Mouse (Mus musculus) heart, embryonic 16.5 days (tissue): ENCODE results near the gene Shank2. TPM values are rescaled to one million over a fixed set of nuclear protein-coding genes. Genes with fewer than 3 reads are reported as not detected.

ENCODE experiments used
- ATAC-seq: fragments of 200-750 bp; cut with Nextera tagmentation; replicated peaks from 2 replicates; pipeline ENCODE4 v1.8.0; 2017; ENCODE audit warnings: moderate number of reproducible peaks; ENCODE audit not compliant: insufficient read depth, low FRiP score; ENCODE audit errors: extremely low read depth
- H3K27ac ChIP-seq: fragments of 300-500 bp; sonication (generic); 2 replicates; pipeline ENCODE4 v1.5.1; 2014; ENCODE audit warnings: mild to moderate bottlenecking, low read length, control low read depth, moderate library complexity
- H3K27me3 ChIP-seq: fragments of 300-500 bp; sonication (generic); 2 replicates; pipeline ENCODE4 v1.6.1; 2014; ENCODE audit warnings: low read length, mixed read lengths; ENCODE audit not compliant: control insufficient read depth, insufficient read depth
- H3K36me3 ChIP-seq: fragments of 300-500 bp; sonication (generic); 2 replicates; pipeline ENCODE4 v1.6.1; 2014; ENCODE audit not compliant: control insufficient read depth, insufficient read depth
- H3K4me1 ChIP-seq: fragments of 300-500 bp; sonication (generic); 2 replicates; pipeline ENCODE4 v1.6.1; 2014; ENCODE audit warnings: low read length, mixed read lengths; ENCODE audit not compliant: control insufficient read depth, insufficient read depth
- H3K4me2 ChIP-seq: fragments of 300-500 bp; sonication (generic); 2 replicates; pipeline ENCODE4 v1.6.1; 2014; ENCODE audit warnings: low read depth, mild to moderate bottlenecking, control low read depth, low read length
- H3K4me3 ChIP-seq: fragments of 300-500 bp; sonication (generic); 2 replicates; pipeline ENCODE4 v1.5.1; 2014; ENCODE audit warnings: mild to moderate bottlenecking, control low read depth, low read length
- H3K9ac ChIP-seq: fragments of 300-500 bp; sonication (generic); 2 replicates; pipeline ENCODE4 v1.6.1; 2014; ENCODE audit warnings: low read length, control low read depth
- H3K9me3 ChIP-seq: fragments of 300-500 bp; sonication (generic); replicated peaks from 2 replicates; pipeline ENCODE4 v1.6.1; 2016; ENCODE audit warnings: low read length; ENCODE audit not compliant: control insufficient read depth
- WGBS: fragments of 180-500 bp; shearing (Covaris S2); extraction: QIAGEN DNeasy Blood & Tissue Kit; methylation state at CpG from one replicate; pipeline ENCODE4 v1.1.7; 2014; 5-methylcytosine and 5-hydroxymethylcytosine counted together
- polyA plus RNA-seq: library from polyadenylated mRNA; unstranded; fragments of >200 nt; fragmentation: Nextera tagmentation; extraction: Ambion mirVana; gene quantifications from 2 replicates; pipeline ENCODE4 v1.2.1, GENCODE M21; 2015

The Shank2 gene
- polyA plus RNA-seq, 1 experiment from 2014 or later: 0.79 TPM

DNA sequence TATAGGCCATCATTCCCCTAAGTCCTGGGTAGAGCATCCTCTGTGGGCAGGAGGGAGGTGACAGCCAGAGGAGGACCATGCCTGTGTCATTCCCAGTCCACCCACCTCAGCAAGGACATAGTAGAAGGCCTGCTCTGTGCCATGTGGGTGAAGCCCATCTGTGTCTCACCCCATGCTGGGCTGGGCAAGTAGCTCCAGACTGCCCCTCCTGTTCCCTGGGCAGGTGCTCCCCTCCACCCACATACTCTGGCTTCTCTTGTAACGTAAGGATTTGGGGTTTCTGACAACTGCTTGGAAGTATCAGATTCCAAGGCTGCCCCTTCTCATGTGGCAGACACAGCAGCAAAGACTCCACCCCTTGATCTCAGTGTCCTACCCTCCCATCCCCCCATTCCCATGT is 227.7 kb downstream of the Shank2 start:
- no peak overlapping the region for H3K9ac ChIP-seq

DNA sequence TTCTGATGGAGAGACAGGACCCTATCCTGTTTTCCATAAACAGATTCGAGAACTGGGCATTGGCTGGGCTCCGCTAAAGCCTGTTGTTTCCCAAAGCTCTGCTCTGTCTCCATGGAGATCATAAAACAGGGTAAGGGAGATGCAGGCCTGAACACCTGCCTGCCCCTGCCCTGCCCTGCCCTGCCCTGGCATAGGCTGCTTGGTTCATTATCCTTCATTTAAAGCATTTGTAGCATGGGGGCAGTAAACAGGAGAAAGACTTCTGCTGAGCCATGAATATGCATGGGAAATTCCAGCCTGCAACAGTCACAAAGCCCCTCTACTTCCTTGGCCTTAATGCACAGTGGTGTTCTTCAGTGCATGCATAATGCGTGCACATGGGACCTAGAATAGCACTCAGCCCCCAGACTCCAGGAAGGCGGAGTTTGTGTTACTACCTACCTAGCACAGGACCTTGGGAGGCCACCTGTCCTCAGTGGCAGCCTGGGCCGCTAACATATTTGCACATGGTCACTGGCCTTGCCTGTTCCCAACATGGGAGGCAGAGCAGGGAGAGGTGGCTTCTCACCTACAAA is 230.5 kb downstream of the Shank2 start:
- Histone ChIP-seq H3K9me3 (0 out of 2 replicates have a peak, but pooled peaks cover 2% of the 10 kb centered on the region), H3K9ac (no peak overlapping the region), H3K4me1 (peaks cover 3% of the 10 kb centered on the region; the same call in 1 of the 2 replicates), H3K36me3 (no peaks in the 10 kb centered on the region), H3K4me2 (no peak overlapping the region), H3K4me3 (no peak overlapping the region), H3K27ac (no peak overlapping the region), H3K27me3 (peaks cover 3% of the 10 kb centered on the region; the same call in 1 of the 2 replicates)
- ATAC-seq: no peak
- 59% methylated on average over 5 of the region's 5 CpGs for WGBS

More for the DNA sequence above, 227.7 kb downstream of the Shank2 start:
- ATAC-seq: no peak
- Histone ChIP-seq H3K4me1 (peaks cover 3% of the 10 kb centered on the region; the same call in 1 of the 2 replicates), H3K36me3 (no peaks in the 10 kb centered on the region), H3K4me3 (no peak overlapping the region), H3K9me3 (no peaks in the 10 kb centered on the region), H3K4me2 (no peak overlapping the region), H3K27ac (no peak overlapping the region), H3K27me3 (peaks cover 3% of the 10 kb centered on the region; the same call in 1 of the 2 replicates)
- 35% methylated on average over 1 of the region's 1 CpGs for WGBS

DNA sequence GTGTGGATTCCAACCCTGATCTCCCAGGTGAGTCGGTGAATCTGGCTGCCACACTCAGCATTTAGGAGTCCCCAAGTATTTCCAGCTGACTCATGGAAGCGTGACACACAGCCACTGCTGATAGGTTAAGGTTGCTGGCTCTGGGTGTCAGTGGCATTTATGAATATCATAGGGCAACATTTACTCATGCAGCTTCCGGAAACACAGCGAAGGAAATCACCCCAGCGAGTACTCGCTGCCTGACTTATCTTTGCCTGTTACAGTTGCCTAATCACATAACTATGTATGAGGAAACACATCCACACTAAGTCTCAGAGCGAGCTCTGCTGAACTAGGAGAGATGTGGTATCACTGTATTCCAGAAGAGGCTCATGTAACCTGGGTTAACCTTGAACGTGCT is 231.8 kb downstream of the Shank2 start:
- WGBS: 35% methylated on average over 8 of the region's 8 CpGs
- Histone ChIP-seq H3K4me1 (peaks cover 3% of the 10 kb centered on the region; the same call in 1 of the 2 replicates), H3K9ac (no peak overlapping the region), H3K27me3 (peaks cover 3% of the 10 kb centered on the region; the same call in 1 of the 2 replicates), H3K4me3 (no peak overlapping the region), H3K9me3 (0 out of 2 replicates have a peak, but pooled peaks cover 2% of the 10 kb centered on the region), H3K27ac (no peak overlapping the region), H3K4me2 (no peak overlapping the region), H3K36me3 (no peaks in the 10 kb centered on the region)
- ATAC-seq: peak; percentile 24; the same call in 1 of the 2 replicates

DNA sequence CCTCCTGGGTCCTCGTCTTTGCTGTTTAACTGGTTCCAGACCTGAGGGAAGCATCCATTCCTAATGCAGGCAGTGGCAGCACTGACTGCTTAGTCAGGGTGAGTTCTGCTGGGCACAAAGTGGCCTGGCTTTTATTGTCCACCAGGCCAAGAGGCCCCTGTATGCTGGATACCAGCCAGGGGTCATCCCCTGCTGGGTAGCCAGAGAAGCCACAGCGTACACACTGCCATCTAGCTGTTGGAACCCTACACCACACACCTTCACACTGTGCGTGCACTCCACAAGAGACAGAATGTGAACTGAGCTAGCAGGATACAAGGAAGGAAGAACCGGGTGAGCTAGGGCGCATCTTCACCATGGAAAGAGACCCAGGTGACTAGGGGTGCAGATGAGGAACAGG is 233.1 kb downstream of the Shank2 start:
- no peaks in the 10 kb centered on the region for H3K36me3 ChIP-seq
- no peak overlapping the region for H3K27ac ChIP-seq
- no peak overlapping the region for H3K9ac ChIP-seq
- peaks cover 3% of the 10 kb centered on the region; the same call in 1 of the 2 replicates for H3K4me1 ChIP-seq
- no peak overlapping the region for H3K4me2 ChIP-seq
- H3K4me3 ChIP-seq: no peak overlapping the region
- 66% methylated on average over 5 of the region's 5 CpGs for WGBS
- peaks cover 3% of the 10 kb centered on the region; the same call in 1 of the 2 replicates for H3K27me3 ChIP-seq
- H3K9me3 ChIP-seq: 0 out of 2 replicates have a peak, but pooled peaks cover 2% of the 10 kb centered on the region
- no peak for ATAC-seq

DNA sequence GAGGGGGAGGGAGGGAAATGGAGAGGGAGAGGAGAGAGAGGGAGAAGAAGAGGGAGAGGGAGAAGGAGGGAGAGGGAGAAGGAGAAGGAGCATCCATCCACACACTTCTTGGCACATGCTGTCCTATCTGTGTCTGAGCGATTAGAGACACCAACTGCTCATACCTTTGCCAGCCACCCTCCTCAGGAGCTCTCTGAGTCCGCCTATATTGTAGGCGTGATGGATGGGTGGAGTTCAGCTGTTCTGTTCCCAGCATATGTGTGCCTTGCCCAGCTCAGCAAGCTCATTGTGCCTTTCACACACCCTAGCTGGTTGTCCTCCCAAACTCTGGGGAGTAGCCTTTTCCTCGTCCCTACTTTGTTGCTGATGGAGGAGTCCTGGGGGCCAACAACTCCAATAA is 233.8 kb downstream of the Shank2 start:
- H3K27me3 ChIP-seq: peaks cover 1% of the 10 kb centered on the region; the same call in 1 of the 2 replicates
- H3K36me3 ChIP-seq: no peaks in the 10 kb centered on the region
- H3K4me3 ChIP-seq: no peak overlapping the region
- H3K4me1 ChIP-seq: peaks cover 3% of the 10 kb centered on the region; the same call in 1 of the 2 replicates
- no peak overlapping the region for H3K9ac ChIP-seq
- no peak overlapping the region for H3K4me2 ChIP-seq
- 0 out of 2 replicates have a peak, but pooled peaks cover 2% of the 10 kb centered on the region for H3K9me3 ChIP-seq
- ATAC-seq: no peak
- H3K27ac ChIP-seq: no peak overlapping the region
- WGBS: 69% methylated on average over 4 of the region's 4 CpGs

DNA sequence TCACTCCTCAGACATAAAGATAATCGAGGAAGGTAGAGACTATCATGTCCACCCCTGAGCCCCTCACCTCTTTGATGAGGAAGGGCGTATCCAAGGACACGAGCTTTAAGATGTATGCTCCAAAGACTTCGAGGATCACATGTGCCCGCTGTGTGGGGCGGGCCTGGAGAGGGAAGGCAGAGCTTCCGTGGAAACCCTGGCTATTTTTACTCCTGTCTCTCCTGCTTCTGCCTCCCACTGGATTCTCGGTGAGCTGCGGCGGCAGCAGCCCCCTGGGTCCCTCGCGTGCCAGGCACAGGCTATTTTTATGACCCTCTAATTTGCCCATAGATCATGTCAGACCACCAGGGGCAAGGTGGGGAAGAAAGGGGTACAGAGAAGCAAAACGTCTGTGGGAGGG is 235.1 kb downstream of the Shank2 start:
- Histone ChIP-seq H3K4me1 (peaks cover 3% of the 10 kb centered on the region; the same call in 1 of the 2 replicates), H3K9ac (no peak overlapping the region), H3K4me3 (no peak overlapping the region), H3K9me3 (0 out of 2 replicates have a peak, but pooled peaks cover 2% of the 10 kb centered on the region), H3K36me3 (no peaks in the 10 kb centered on the region), H3K27me3 (no peaks in the 10 kb centered on the region), H3K27ac (no peak overlapping the region), H3K4me2 (no peak overlapping the region)
- 42% methylated on average over 13 of the region's 13 CpGs for WGBS
- no peak for ATAC-seq

DNA sequence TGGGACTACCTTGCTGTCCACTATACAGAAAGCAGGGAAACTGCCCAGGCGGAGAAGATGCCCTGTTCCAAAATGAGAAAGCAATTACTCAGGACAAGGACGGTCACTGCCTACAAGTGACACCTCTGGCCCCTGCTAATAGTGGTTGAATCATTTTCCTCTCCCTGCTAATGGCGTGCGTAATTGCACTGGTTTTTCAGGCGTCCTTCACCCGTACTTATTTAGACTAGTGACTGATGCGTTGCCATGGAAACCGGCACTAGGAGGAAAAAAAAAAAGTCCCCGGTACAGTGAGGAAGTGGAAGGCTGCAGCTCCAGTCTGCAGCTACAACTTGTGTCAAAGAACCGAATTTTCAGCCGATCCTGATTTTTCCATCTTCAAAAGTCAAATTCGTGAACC is 236.7 kb downstream of the Shank2 start:
- WGBS: 51% methylated on average over 12 of the region's 12 CpGs
- Histone ChIP-seq H3K9me3 (0 out of 2 replicates have a peak, but pooled peaks cover 2% of the 10 kb centered on the region), H3K4me2 (no peak overlapping the region), H3K9ac (no peak overlapping the region), H3K27me3 (no peaks in the 10 kb centered on the region), H3K4me3 (no peak overlapping the region), H3K36me3 (no peaks in the 10 kb centered on the region), H3K27ac (no peak overlapping the region), H3K4me1 (peaks cover 3% of the 10 kb centered on the region; the same call in 1 of the 2 replicates)
- no peak for ATAC-seq

DNA sequence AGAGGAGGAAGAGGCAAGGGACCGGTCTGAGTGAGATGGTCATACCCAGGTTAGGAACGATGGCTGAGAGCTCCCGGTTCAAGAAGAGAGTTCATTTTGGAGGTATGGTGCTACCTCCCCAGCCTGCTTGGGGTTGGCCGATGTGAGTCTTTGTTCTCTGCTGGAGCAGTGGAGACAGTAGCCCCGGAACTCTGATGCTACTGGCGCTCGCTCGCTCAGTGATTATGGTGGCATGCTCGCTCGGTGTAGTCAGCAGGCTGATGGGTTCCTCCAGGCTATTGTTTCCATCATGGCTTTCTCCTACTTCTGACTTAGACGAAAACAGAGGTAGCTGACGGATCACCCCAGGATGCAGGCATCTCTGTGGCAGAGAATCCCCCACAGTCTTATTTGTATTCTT is 237.3 kb downstream of the Shank2 start:
- Histone ChIP-seq H3K9ac (no peak overlapping the region), H3K9me3 (0 out of 2 replicates have a peak, but pooled peaks cover 2% of the 10 kb centered on the region), H3K4me1 (no peaks in the 10 kb centered on the region), H3K27me3 (no peaks in the 10 kb centered on the region), H3K4me3 (no peak overlapping the region), H3K27ac (no peak overlapping the region), H3K36me3 (no peaks in the 10 kb centered on the region), H3K4me2 (no peak overlapping the region)
- ATAC-seq: no peak
- WGBS: 74% methylated on average over 12 of the region's 12 CpGs

DNA sequence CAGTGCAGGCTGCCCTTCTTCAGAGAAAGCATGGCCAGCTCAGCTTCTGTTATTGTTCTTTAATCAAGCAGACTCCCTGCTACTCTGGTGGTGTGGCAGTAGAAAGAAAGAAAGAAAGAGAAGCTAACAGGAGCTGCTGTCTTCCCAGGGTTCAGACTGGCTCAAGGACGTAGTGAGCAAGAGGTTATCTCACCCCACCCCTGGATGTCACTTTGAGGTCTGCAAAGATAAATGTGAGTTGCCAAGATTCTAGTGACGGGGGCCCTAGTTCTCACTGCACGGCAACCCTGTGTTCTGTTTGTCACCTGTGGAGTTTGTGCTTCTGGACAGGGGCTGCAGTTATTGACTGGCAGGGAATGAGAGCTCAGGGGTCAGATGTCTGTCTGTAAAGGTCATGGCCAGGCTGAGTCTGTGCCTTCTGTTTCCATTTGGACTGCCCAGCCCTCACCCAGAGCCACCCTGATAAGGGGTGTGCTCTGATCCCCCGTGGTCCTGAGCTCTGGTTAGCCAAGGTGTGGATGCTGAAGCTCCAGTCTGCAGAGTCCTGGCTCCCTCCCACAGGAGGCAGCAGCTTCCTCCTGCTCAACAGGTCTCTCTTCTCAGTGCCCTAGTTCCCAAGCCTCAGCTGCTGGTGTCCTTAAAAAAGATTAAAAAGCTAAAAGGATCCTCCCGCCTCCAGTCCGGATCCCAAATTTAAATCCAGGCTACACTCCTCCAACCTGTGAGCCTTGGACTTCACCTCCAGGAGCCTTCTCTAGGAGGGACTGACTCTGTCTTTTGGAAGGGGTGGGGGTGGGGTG is 238.0 kb downstream of the Shank2 start:
- H3K4me2 ChIP-seq: no peak overlapping the region
- WGBS: 32% methylated on average over 6 of the region's 6 CpGs
- H3K9me3 ChIP-seq: 0 out of 2 replicates have a peak, but pooled peaks cover 2% of the 10 kb centered on the region
- H3K36me3 ChIP-seq: no peaks in the 10 kb centered on the region
- no peak overlapping the region for H3K4me3 ChIP-seq
- ATAC-seq: no peak
- H3K27ac ChIP-seq: no peak overlapping the region
- no peak overlapping the region for H3K9ac ChIP-seq
- no peaks in the 10 kb centered on the region for H3K27me3 ChIP-seq
- no peaks in the 10 kb centered on the region for H3K4me1 ChIP-seq
